Mouse (Mus musculus) kidney, adult 2 months (tissue): ENCODE results near the gene Cdkn1a.

ENCODE experiments used
- CTCF ChIP-seq: fragments of 200-500 bp; conservative IDR thresholded peaks from 2 replicates; pipeline ENCODE4 v1.5.1; 2011; ENCODE audit warnings: low read depth, mild to moderate bottlenecking, control low read depth, low read length, moderate library complexity, mixed read lengths; ENCODE audit not compliant: insufficient read depth, insufficient read length
- POLR2A ChIP-seq: fragments of 200-500 bp; IDR thresholded peaks from one replicate; pipeline ENCODE4 v1.6.1; 2011; ENCODE audit warnings: low read depth, low read length, control low read depth

DNA sequence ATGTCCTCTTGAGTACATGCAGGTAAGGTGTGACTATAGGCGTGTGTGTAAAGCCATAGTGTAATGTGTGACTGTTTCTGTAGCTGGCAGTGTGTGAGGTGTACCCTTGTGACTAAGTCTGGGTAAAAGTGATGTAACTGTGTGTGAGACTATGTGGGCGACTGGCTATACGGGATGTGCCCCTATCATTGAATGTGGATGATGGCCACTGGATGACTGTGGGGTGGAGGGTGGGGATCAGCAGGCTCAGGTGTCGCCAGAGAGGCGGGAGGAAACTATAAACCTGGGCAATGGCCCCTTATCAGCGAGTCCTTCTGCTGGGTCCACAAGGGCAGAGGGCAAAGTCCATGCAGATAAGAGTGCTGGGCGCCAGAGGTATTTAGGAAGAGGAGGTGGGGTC, 40.9 kb upstream of the Cdkn1a start:
- TF ChIP-seq POLR2A = no peak
- no peak for TF ChIP-seq CTCF
